Comparison of ENCODE assay signal across 11 mouse cellular contexts in genomic region chr7:79362208-79362607, GRCm38 (mm10). TPM values are rescaled to one million over a fixed set of nuclear protein-coding genes. Genes with fewer than 3 reads are reported as not detected.
DNase-seq lines count a peak whose midpoint lies in the region; ATAC-seq lines count a peak whose summit lies in the region.
"Had no signal": no experiment of that assay in that cellular context is flagged by ENCODE, and none has a peak within 500 bp of the region (broad histone marks: within the 10 kb centered on the region; RNA-seq: fewer than 3 reads in every experiment).

No protein-coding gene starts in this region.

- H3K27me3 ChIP-seq in embryonic facial prominence, embryonic 13.5 days, result no peaks in the 10 kb centered on the region
- H3K27me3 ChIP-seq in embryonic facial prominence, embryonic 10.5 days (replicated peaks; ENCODE audit: low read depth, poor library complexity, severe bottlenecking), result no peaks in the 10 kb centered on the region
- H3K27me3 ChIP-seq in limb, embryonic 15.5 days, result no peaks in the 10 kb centered on the region
- H3K27me3 ChIP-seq in heart, embryonic 12.5 days (replicated peaks), result peaks cover 44% of the 10 kb centered on the region
- H3K27me3 ChIP-seq: kidney, embryonic 15.5 days had no signal

- no peaks in the 10 kb centered on the region for H3K9me3 ChIP-seq in embryonic facial prominence, embryonic 13.5 days
- no peaks in the 10 kb centered on the region for H3K9me3 ChIP-seq in embryonic facial prominence, embryonic 10.5 days
- H3K9me3 ChIP-seq in limb, embryonic 15.5 days, result no peaks in the 10 kb centered on the region
- no peaks in the 10 kb centered on the region for H3K9me3 ChIP-seq in heart, embryonic 12.5 days (replicated peaks)
- H3K9me3 ChIP-seq: kidney, embryonic 15.5 days had no signal

- no peak for DNase-seq in embryonic facial prominence, embryonic 10.5 days (ENCODE audit: low spot score)
- DNase-seq in thymus, postnatal 14 days, result peak; percentile 45
- no peak for DNase-seq in thymus, postnatal 0 days (ENCODE audit: low spot score)
- no peak for DNase-seq in c-Kit-positive CD71-positive TER-119-positive erythroid progenitor cells, embryonic 14.5 days (ENCODE audit: low spot score)
- no peak for DNase-seq in adipocyte (ENCODE audit: low spot score)
- DNase-seq: gastrocnemius, postnatal 25 days; lung, postnatal 14 days had no signal

- H3K36me3 ChIP-seq in embryonic facial prominence, embryonic 13.5 days, result peaks cover 54% of the 10 kb centered on the region
- peaks cover 55% of the 10 kb centered on the region for H3K36me3 ChIP-seq in embryonic facial prominence, embryonic 10.5 days (replicated peaks)
- peaks cover 37% of the 10 kb centered on the region for H3K36me3 ChIP-seq in limb, embryonic 15.5 days
- H3K36me3 ChIP-seq in heart, embryonic 12.5 days, result 0 out of 2 replicates have a peak, but pooled peaks cover 2% of the 10 kb centered on the region

- WGBS in embryonic facial prominence, embryonic 13.5 days, result 65% methylated on average over 8 of the region's 8 CpGs
- 79% methylated on average over 8 of the region's 8 CpGs for WGBS in embryonic facial prominence, embryonic 10.5 days
- WGBS in limb, embryonic 15.5 days, result 78% methylated on average over 8 of the region's 8 CpGs
- 81% methylated on average over 8 of the region's 8 CpGs for WGBS in heart, embryonic 12.5 days

- peak; percentile 45 for ATAC-seq in embryonic facial prominence, embryonic 13.5 days (ENCODE audit: insufficient number of reproducible peaks, insufficient read depth, low FRiP score, low TSS enrichment, low read depth)
- no peak for ATAC-seq in limb, embryonic 15.5 days (ENCODE audit: insufficient number of reproducible peaks, low FRiP score, low TSS enrichment, low read depth)
- no peak for ATAC-seq in heart, embryonic 12.5 days (ENCODE audit: insufficient number of reproducible peaks, low FRiP score)

- no peak overlapping the region for H3K4me2 ChIP-seq in embryonic facial prominence, embryonic 13.5 days
- H3K4me2 ChIP-seq in limb, embryonic 15.5 days, result no peak overlapping the region
- no peak overlapping the region for H3K4me2 ChIP-seq in heart, embryonic 12.5 days
- H3K4me2 ChIP-seq: kidney, embryonic 15.5 days had no signal

- no peak overlapping the region for H3K9ac ChIP-seq in embryonic facial prominence, embryonic 13.5 days
- no peak overlapping the region for H3K9ac ChIP-seq in limb, embryonic 15.5 days
- no peak overlapping the region for H3K9ac ChIP-seq in heart, embryonic 12.5 days
- H3K9ac ChIP-seq: kidney, embryonic 15.5 days had no signal

- H3K4me3 ChIP-seq in embryonic facial prominence, embryonic 13.5 days, result no peak overlapping the region
- no peak overlapping the region for H3K4me3 ChIP-seq in embryonic facial prominence, embryonic 10.5 days
- no peak overlapping the region for H3K4me3 ChIP-seq in limb, embryonic 15.5 days
- H3K4me3 ChIP-seq in heart, embryonic 12.5 days, result no peak overlapping the region
- H3K4me3 ChIP-seq: kidney, embryonic 15.5 days had no signal

- peak overlapping the region; percentile 29; the same call in 1 of the 2 replicates for H3K27ac ChIP-seq in embryonic facial prominence, embryonic 13.5 days
- no peak overlapping the region for H3K27ac ChIP-seq in embryonic facial prominence, embryonic 10.5 days (replicated peaks)
- peak overlapping the region; percentile 59; the same call in 1 of the 2 replicates for H3K27ac ChIP-seq in limb, embryonic 15.5 days
- no peak overlapping the region for H3K27ac ChIP-seq in heart, embryonic 12.5 days (ENCODE audit: poor library complexity, severe bottlenecking)
- H3K27ac ChIP-seq: kidney, embryonic 15.5 days had no signal

- 0 out of 2 replicates have a peak, but pooled peaks cover 3% of the 10 kb centered on the region for H3K4me1 ChIP-seq in embryonic facial prominence, embryonic 13.5 days
- H3K4me1 ChIP-seq in embryonic facial prominence, embryonic 10.5 days, result peaks cover 21% of the 10 kb centered on the region
- no peaks in the 10 kb centered on the region for H3K4me1 ChIP-seq in limb, embryonic 15.5 days
- peaks cover 64% of the 10 kb centered on the region for H3K4me1 ChIP-seq in heart, embryonic 12.5 days (replicated peaks)

RNA-seq across cellular contexts. Expression of gene Rlbp1, which starts 24.6 kb away (rescaled TPM):
- 1.1 and 2.7 TPM in 2 replicates for polyA plus RNA-seq in embryonic facial prominence, embryonic 13.5 days (2015; fragmentation: Nextera tagmentation; extraction: Ambion mirVana)
- 1.1 and 1.5 TPM in 2 replicates for polyA plus RNA-seq in embryonic facial prominence, embryonic 10.5 days (2016; fragmentation: Nextera tagmentation; extraction: Ambion mirVana)
- polyA plus RNA-seq in thymus, postnatal 0 days (2015; fragmentation: Nextera tagmentation; extraction: Ambion mirVana), result 0.18 and 0.30 TPM in 2 replicates
- 1.1 and 2.0 TPM in 2 replicates for polyA plus RNA-seq in limb, embryonic 15.5 days (2015; fragmentation: Nextera tagmentation; extraction: Ambion mirVana)
- polyA plus RNA-seq in heart, embryonic 12.5 days (2016; fragmentation: Nextera tagmentation; extraction: Ambion mirVana), result not detected in 2 replicates

RNA-seq across cellular contexts. Expression of gene Fanci, which starts 29.5 kb away (rescaled TPM):
- 9.1 and 9.5 TPM in 2 replicates for polyA plus RNA-seq in embryonic facial prominence, embryonic 13.5 days (2015; fragmentation: Nextera tagmentation; extraction: Ambion mirVana)
- polyA plus RNA-seq in embryonic facial prominence, embryonic 10.5 days (2016; fragmentation: Nextera tagmentation; extraction: Ambion mirVana), result 20.0 TPM in 2 replicates
- 9.7 and 9.8 TPM in 2 replicates for polyA plus RNA-seq in thymus, postnatal 0 days (2015; fragmentation: Nextera tagmentation; extraction: Ambion mirVana)
- 6.1 and 6.2 TPM in 2 replicates for polyA plus RNA-seq in limb, embryonic 15.5 days (2015; fragmentation: Nextera tagmentation; extraction: Ambion mirVana)
- 12.0 and 12.2 TPM in 2 replicates for polyA plus RNA-seq in heart, embryonic 12.5 days (2016; fragmentation: Nextera tagmentation; extraction: Ambion mirVana)

Comparison
In these comparisons a context has a peak if more than half of its experiments do, and no peak if none do; other contexts are left out.
1. H3K27ac ChIP-seq: peak in embryonic facial prominence, embryonic 13.5 days (single experiment) and limb, embryonic 15.5 days (single experiment); none in embryonic facial prominence, embryonic 10.5 days (single experiment) and heart, embryonic 12.5 days (single experiment).